Mouse (Mus musculus): ENCODE measurements around the gene Ehd2.

Ehd2 gene

GRCm38 (mm10) chr7:15907971-15908590 lies 59.3 kb downstream of the Ehd2 start:
- DNase-seq (ENCODE audit: low spot score) = no peak

GRCm38 (mm10) chr7:15906602-15907001 lies 60.8 kb downstream of the Ehd2 start:
- DNase-seq (ENCODE audit: low spot score) = no peak

- no peak for DNase-seq (ENCODE audit: low spot score)
Measured at GRCm38 (mm10) chr7:15905861-15906260, 61.5 kb downstream of the Ehd2 start.

- DNase-seq (ENCODE audit: low spot score) = no peak
Measured at GRCm38 (mm10) chr7:15901366-15902048, 65.9 kb downstream of the Ehd2 start.
